Mouse (Mus musculus) E14TG2a.4 (cell line): Measurements from ENCODE around the gene Kif26b.

Experiments used
- CTCF ChIP-seq: conservative IDR thresholded peaks from 2 replicates; pipeline ENCODE4 v1.5.1; 2014; ENCODE audit warnings: low read length
- NANOG ChIP-seq: IDR thresholded peaks from 2 replicates; pipeline ENCODE4 v1.6.1; 2014; ENCODE audit warnings: borderline replicate concordance, low read length, mixed read lengths
- POU5F1 ChIP-seq: IDR thresholded peaks from 2 replicates; pipeline ENCODE4 v1.6.1; 2014; ENCODE audit warnings: low read length, borderline replicate concordance

- TF ChIP-seq CTCF (no peak), NANOG (no peak), POU5F1 (no peak)
Measured at GRCm38 (mm10) chr1:178784043-178784442, 255.1 kb downstream of the Kif26b start.
